Mouse (Mus musculus): ENCODE data around the gene Lama5. TPM values are rescaled to one million over a fixed set of nuclear protein-coding genes. Genes with fewer than 3 reads are reported as not detected.

Gene Lama5
- polyA plus RNA-seq, 1 experiment from 2014 or later: 1.2 TPM

- H3K4me3 ChIP-seq (ENCODE audit: low read depth, low read length): no peak overlapping the region
- no peak for ATAC-seq (ENCODE audit: low read depth)
- H3K4me1 ChIP-seq (ENCODE audit: control insufficient read depth, insufficient read depth, low read length): no peaks in the 10 kb centered on the region
- H3K27me3 ChIP-seq (ENCODE audit: control insufficient read depth, insufficient read depth, low read length): no peaks in the 10 kb centered on the region
- no peak overlapping the region for H3K27ac ChIP-seq (ENCODE audit: low read depth, low read length)
- H3K9ac ChIP-seq (replicated peaks; ENCODE audit: low read depth, low read length): no peak overlapping the region
- no peak overlapping the region for H3K4me2 ChIP-seq (ENCODE audit: low read depth, low read length)
- whole genome bisulfite sequencing: 67% methylated on average over 2 of the region's 2 CpGs
- peaks cover 18% of the 10 kb centered on the region for H3K36me3 ChIP-seq (ENCODE audit: control insufficient read depth, insufficient read depth, low read length)
- H3K9me3 ChIP-seq (ENCODE audit: control insufficient read depth, low read length): no peaks in the 10 kb centered on the region
Observed at GRCm38 (mm10) chr2:180165855-180166254, 59.8 kb downstream of the Lama5 start.

DNA sequence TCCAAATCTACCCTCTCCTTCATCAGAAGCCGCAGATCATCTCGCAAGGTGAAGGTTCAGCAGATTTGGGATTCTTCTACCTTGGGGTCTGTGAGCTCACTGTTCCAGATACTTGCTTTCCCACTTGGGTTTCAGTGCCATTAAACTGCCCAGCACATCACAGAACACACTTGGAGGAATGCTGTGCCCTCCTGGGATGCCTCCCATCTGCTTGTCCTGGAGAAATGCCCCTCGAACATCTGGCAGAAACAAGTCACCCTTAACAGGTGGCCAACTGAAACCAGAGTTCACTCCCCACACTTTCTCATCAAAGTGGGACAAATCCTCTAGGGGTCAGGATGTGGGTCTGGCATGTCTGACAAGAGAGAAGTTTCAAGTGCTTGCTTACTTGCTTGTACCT is 67.0 kb downstream of the Lama5 start:
- Histone ChIP-seq H3K4me2 (ENCODE audit: low read depth, low read length) (no peak overlapping the region), H3K9me3 (ENCODE audit: control insufficient read depth, low read length) (no peaks in the 10 kb centered on the region), H3K9ac (replicated peaks; ENCODE audit: low read depth, low read length) (no peak overlapping the region), H3K27me3 (ENCODE audit: control insufficient read depth, insufficient read depth, low read length) (no peaks in the 10 kb centered on the region), H3K27ac (ENCODE audit: low read depth, low read length) (no peak overlapping the region), H3K4me1 (ENCODE audit: control insufficient read depth, insufficient read depth, low read length) (no peaks in the 10 kb centered on the region), H3K4me3 (ENCODE audit: low read depth, low read length) (no peak overlapping the region), H3K36me3 (ENCODE audit: control insufficient read depth, insufficient read depth, low read length) (peaks cover 61% of the 10 kb centered on the region)
- 89% methylated on average over 3 of the region's 3 CpGs for WGBS
- ATAC-seq (ENCODE audit: low read depth): no peak

- Histone ChIP-seq H3K27me3 (ENCODE audit: control insufficient read depth, insufficient read depth, low read length) (no peaks in the 10 kb centered on the region), H3K4me2 (ENCODE audit: low read depth, low read length) (no peak overlapping the region), H3K9ac (replicated peaks; ENCODE audit: low read depth, low read length) (no peak overlapping the region), H3K4me1 (ENCODE audit: control insufficient read depth, insufficient read depth, low read length) (no peaks in the 10 kb centered on the region), H3K27ac (ENCODE audit: low read depth, low read length) (0 out of 2 replicates have a peak overlapping the region, but pooled peaks have one; percentile 5), H3K4me3 (ENCODE audit: low read depth, low read length) (no peak overlapping the region), H3K36me3 (ENCODE audit: control insufficient read depth, insufficient read depth, low read length) (peaks cover 66% of the 10 kb centered on the region), H3K9me3 (ENCODE audit: control insufficient read depth, low read length) (no peaks in the 10 kb centered on the region)
- WGBS: 57% methylated on average over 3 of the region's 3 CpGs
- ATAC-seq (ENCODE audit: low read depth): no peak
Observed at GRCm38 (mm10) chr2:180154796-180155195, 70.9 kb downstream of the Lama5 start.

DNA sequence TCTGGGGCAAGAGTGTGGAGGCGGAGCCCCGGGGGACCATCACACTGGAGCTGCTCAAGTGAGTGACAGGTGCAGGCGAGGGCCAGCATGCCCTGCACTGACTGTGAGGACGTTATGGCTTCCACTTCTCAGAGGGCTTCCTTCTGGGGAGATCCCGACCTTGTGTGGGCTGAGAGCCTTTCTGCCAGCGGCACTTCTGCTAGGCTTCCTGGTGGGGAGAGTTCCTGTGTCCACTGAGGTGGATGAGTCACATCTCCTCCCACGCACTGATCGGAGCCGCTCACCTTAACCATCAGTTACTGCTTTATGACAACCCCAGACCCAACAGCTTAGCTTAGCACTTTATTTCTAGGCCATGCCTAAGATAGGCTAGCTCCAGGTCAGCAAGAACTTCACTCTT is 77.1 kb downstream of the Lama5 start:
- H3K9me3 ChIP-seq (ENCODE audit: control insufficient read depth, low read length): no peaks in the 10 kb centered on the region
- H3K36me3 ChIP-seq (ENCODE audit: control insufficient read depth, insufficient read depth, low read length): peaks cover 51% of the 10 kb centered on the region
- no peaks in the 10 kb centered on the region for H3K27me3 ChIP-seq (ENCODE audit: control insufficient read depth, insufficient read depth, low read length)
- no peak overlapping the region for H3K27ac ChIP-seq (ENCODE audit: low read depth, low read length)
- no peak overlapping the region for H3K4me3 ChIP-seq (ENCODE audit: low read depth, low read length)
- no peak for ATAC-seq (ENCODE audit: low read depth)
- no peaks in the 10 kb centered on the region for H3K4me1 ChIP-seq (ENCODE audit: control insufficient read depth, insufficient read depth, low read length)
- no peak overlapping the region for H3K9ac ChIP-seq (replicated peaks; ENCODE audit: low read depth, low read length)
- H3K4me2 ChIP-seq (ENCODE audit: low read depth, low read length): no peak overlapping the region
- WGBS: 93% methylated on average over 9 of the region's 9 CpGs

- H3K27me3 ChIP-seq (ENCODE audit: control insufficient read depth, insufficient read depth, low read length): no peaks in the 10 kb centered on the region
- H3K4me1 ChIP-seq (ENCODE audit: control insufficient read depth, insufficient read depth, low read length): no peaks in the 10 kb centered on the region
- ATAC-seq (ENCODE audit: low read depth): no peak
- H3K4me2 ChIP-seq (ENCODE audit: low read depth, low read length): no peak overlapping the region
- H3K27ac ChIP-seq (ENCODE audit: low read depth, low read length): no peak overlapping the region
- H3K36me3 ChIP-seq (ENCODE audit: control insufficient read depth, insufficient read depth, low read length): peaks cover 44% of the 10 kb centered on the region
- no peak overlapping the region for H3K4me3 ChIP-seq (ENCODE audit: low read depth, low read length)
- H3K9ac ChIP-seq (replicated peaks; ENCODE audit: low read depth, low read length): no peak overlapping the region
- H3K9me3 ChIP-seq (ENCODE audit: control insufficient read depth, low read length): no peaks in the 10 kb centered on the region
- 88% methylated on average over 6 of the region's 6 CpGs for WGBS
Observed at GRCm38 (mm10) chr2:180147379-180147778, 78.3 kb downstream of the Lama5 start.

DNA sequence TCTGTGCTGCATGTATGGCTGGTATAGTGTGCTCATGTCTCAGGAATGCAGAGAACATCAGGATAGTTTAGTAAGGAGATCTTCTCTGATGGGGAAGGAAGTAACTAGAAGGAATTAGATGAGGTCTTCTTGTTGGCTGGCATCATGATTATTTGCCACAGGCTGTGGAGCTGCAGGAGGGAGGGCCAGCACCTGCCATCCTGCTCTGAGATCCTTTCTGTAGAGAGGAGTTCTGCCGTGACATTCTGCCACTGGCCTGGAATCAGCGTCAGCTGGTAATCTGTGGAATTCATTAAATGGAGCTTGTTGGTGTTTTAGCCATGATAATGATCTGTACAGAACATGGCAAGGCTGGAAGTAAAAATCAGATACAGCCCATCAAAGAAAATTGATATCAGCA is 79.6 kb downstream of the Lama5 start:
- Histone ChIP-seq H3K27ac (ENCODE audit: low read depth, low read length) (no peak overlapping the region), H3K27me3 (ENCODE audit: control insufficient read depth, insufficient read depth, low read length) (no peaks in the 10 kb centered on the region), H3K4me3 (ENCODE audit: low read depth, low read length) (no peak overlapping the region), H3K36me3 (ENCODE audit: control insufficient read depth, insufficient read depth, low read length) (peaks cover 42% of the 10 kb centered on the region), H3K9ac (replicated peaks; ENCODE audit: low read depth, low read length) (no peak overlapping the region), H3K9me3 (ENCODE audit: control insufficient read depth, low read length) (no peaks in the 10 kb centered on the region), H3K4me2 (ENCODE audit: low read depth, low read length) (no peak overlapping the region), H3K4me1 (ENCODE audit: control insufficient read depth, insufficient read depth, low read length) (no peaks in the 10 kb centered on the region)
- 84% methylated on average over 2 of the region's 2 CpGs for WGBS
- ATAC-seq (ENCODE audit: low read depth): no peak

DNA sequence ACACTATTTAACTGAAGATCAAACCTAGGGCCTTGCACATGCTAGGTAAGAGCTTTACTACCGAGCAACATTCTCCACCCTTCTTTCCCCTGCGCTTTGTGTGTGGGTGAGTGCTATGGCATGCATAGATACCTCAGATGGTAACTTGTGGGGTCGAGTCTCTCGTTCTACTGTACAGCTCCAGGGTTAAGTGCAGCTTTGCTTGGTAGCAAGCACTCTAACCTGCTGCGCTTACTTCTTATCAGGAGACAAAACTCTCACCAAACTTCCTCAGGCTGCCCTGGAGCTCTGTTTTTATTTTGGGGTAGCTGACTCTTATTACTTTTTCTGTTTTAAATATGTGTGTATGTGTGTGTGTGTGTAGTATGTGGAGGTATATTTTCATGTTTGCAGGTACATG is 90.2 kb downstream of the Lama5 start:
- WGBS: 85% methylated on average over 5 of the region's 5 CpGs
- no peak overlapping the region for H3K4me3 ChIP-seq (ENCODE audit: low read depth, low read length)
- H3K4me2 ChIP-seq (ENCODE audit: low read depth, low read length): no peak overlapping the region
- H3K27me3 ChIP-seq (ENCODE audit: control insufficient read depth, insufficient read depth, low read length): no peaks in the 10 kb centered on the region
- H3K4me1 ChIP-seq (ENCODE audit: control insufficient read depth, insufficient read depth, low read length): no peaks in the 10 kb centered on the region
- no peak for ATAC-seq (ENCODE audit: low read depth)
- H3K36me3 ChIP-seq (ENCODE audit: control insufficient read depth, insufficient read depth, low read length): no peaks in the 10 kb centered on the region; the same call in 1 of the 2 replicates
- H3K9ac ChIP-seq (replicated peaks; ENCODE audit: low read depth, low read length): no peak overlapping the region
- H3K27ac ChIP-seq (ENCODE audit: low read depth, low read length): no peak overlapping the region
- H3K9me3 ChIP-seq (ENCODE audit: control insufficient read depth, low read length): no peaks in the 10 kb centered on the region

- Histone ChIP-seq H3K9ac (replicated peaks; ENCODE audit: low read depth, low read length) (no peak overlapping the region), H3K4me2 (ENCODE audit: low read depth, low read length) (no peak overlapping the region), H3K36me3 (ENCODE audit: control insufficient read depth, insufficient read depth, low read length) (no peaks in the 10 kb centered on the region), H3K4me1 (ENCODE audit: control insufficient read depth, insufficient read depth, low read length) (no peaks in the 10 kb centered on the region), H3K9me3 (ENCODE audit: control insufficient read depth, low read length) (no peaks in the 10 kb centered on the region), H3K27ac (ENCODE audit: low read depth, low read length) (no peak overlapping the region), H3K27me3 (ENCODE audit: control insufficient read depth, insufficient read depth, low read length) (no peaks in the 10 kb centered on the region), H3K4me3 (ENCODE audit: low read depth, low read length) (no peak overlapping the region)
- no peak for ATAC-seq (ENCODE audit: low read depth)
- WGBS: 82% methylated on average over 3 of the region's 3 CpGs
Observed at GRCm38 (mm10) chr2:180133911-180134310, 91.7 kb downstream of the Lama5 start.

- Histone ChIP-seq H3K4me3 (ENCODE audit: low read depth, low read length) (no peak overlapping the region), H3K9me3 (ENCODE audit: control insufficient read depth, low read length) (no peaks in the 10 kb centered on the region), H3K4me1 (ENCODE audit: control insufficient read depth, insufficient read depth, low read length) (no peaks in the 10 kb centered on the region), H3K27ac (ENCODE audit: low read depth, low read length) (no peak overlapping the region), H3K27me3 (ENCODE audit: control insufficient read depth, insufficient read depth, low read length) (no peaks in the 10 kb centered on the region), H3K9ac (replicated peaks; ENCODE audit: low read depth, low read length) (no peak overlapping the region), H3K36me3 (ENCODE audit: control insufficient read depth, insufficient read depth, low read length) (no peaks in the 10 kb centered on the region), H3K4me2 (ENCODE audit: low read depth, low read length) (no peak overlapping the region)
- WGBS: 99% methylated on average over 4 of the region's 4 CpGs
- no peak for ATAC-seq (ENCODE audit: low read depth)
Observed at GRCm38 (mm10) chr2:180133231-180133630, 92.4 kb downstream of the Lama5 start.

DNA sequence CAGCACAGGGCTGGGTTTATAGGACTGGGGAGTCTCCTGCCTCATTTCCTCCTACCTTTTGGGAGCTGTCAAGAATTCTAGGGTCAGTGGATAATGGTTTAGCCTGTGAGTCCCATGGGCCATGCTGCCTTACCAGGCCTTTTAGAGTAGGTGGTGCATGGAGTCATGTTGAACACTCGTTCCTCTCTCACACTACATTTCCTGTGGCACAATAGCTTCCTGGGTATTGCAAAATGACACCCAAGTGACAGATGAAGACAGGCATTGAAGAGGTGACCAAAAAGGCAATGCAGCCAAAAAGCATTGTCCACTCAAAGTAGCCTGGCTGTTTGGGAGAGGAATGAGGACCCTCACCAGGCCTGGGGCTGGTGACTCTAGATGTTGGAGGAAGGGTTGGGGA is 98.0 kb downstream of the Lama5 start:
- ATAC-seq (ENCODE audit: low read depth): no peak
- Histone ChIP-seq H3K9ac (replicated peaks; ENCODE audit: low read depth, low read length) (no peak overlapping the region), H3K27ac (ENCODE audit: low read depth, low read length) (no peak overlapping the region)

More for the DNA sequence above, 98.0 kb downstream of the Lama5 start:
- no peaks in the 10 kb centered on the region for H3K9me3 ChIP-seq (ENCODE audit: control insufficient read depth, low read length)
- H3K36me3 ChIP-seq (ENCODE audit: control insufficient read depth, insufficient read depth, low read length): no peaks in the 10 kb centered on the region
- H3K4me1 ChIP-seq (ENCODE audit: control insufficient read depth, insufficient read depth, low read length): 0 out of 2 replicates have a peak, but pooled peaks cover 2% of the 10 kb centered on the region
- no peak overlapping the region for H3K4me3 ChIP-seq (ENCODE audit: low read depth, low read length)
- no peak overlapping the region for H3K4me2 ChIP-seq (ENCODE audit: low read depth, low read length)
- 59% methylated on average over 1 of the region's 1 CpGs for WGBS
- no peaks in the 10 kb centered on the region for H3K27me3 ChIP-seq (ENCODE audit: control insufficient read depth, insufficient read depth, low read length)
